In genomic region chr11:110145421-110145820, GRCm38 (mm10) we compare ENCODE assay signal across 18 mouse cellular contexts. TPM values are rescaled to one million over a fixed set of nuclear protein-coding genes. Genes with fewer than 3 reads are reported as not detected.
DNase-seq lines count a peak whose midpoint lies in the region; ATAC-seq and TF ChIP-seq lines count a peak whose summit lies in the region.
"Had no signal": no experiment of that assay in that cellular context is flagged by ENCODE, and none has a peak within 500 bp of the region (broad histone marks: within the 10 kb centered on the region; RNA-seq: fewer than 3 reads in every experiment).

No protein-coding gene starts in this region.

- DNase-seq in cerebellum, adult 9-10 months, result peak; percentile 37
- DNase-seq in layer of hippocampus, adult 8-10 months (ENCODE audit: low spot score in 2 of 2), result peak; percentile 6 to 7
- no peak for DNase-seq in layer of hippocampus, adult 2 months (ENCODE audit: low spot score in 2 of 2)
- DNase-seq in CH12.LX (ENCODE audit: extremely low read depth), result no peak
- DNase-seq in cerebellum, postnatal 25 days, result peak; percentile 7 to 20
- DNase-seq in gastrocnemius, adult 2 months, result no peak
- DNase-seq in neural tube, embryonic 10.5 days (ENCODE audit: extremely low spot score, low spot score), result no peak
- DNase-seq: adrenal gland, adult 8-10 months; spleen, adult 18-20 months had no signal

- H3K27ac ChIP-seq in layer of hippocampus, adult 2 months, result no peak overlapping the region
- no peak overlapping the region for H3K27ac ChIP-seq in CH12.LX (ENCODE audit: insufficient read depth, low read depth)
- no peak overlapping the region for H3K27ac ChIP-seq in gastrocnemius, adult 2 months
- H3K27ac ChIP-seq: embryonic facial prominence, embryonic 10.5 days; hindbrain, embryonic 10.5 days; intestine, embryonic 15.5 days; left cerebral cortex, adult 2 months; limb, embryonic 13.5 days; neural tube, embryonic 15.5 days had no signal

- H3K4me3 ChIP-seq in layer of hippocampus, adult 2 months, result no peak overlapping the region
- H3K4me3 ChIP-seq in CH12.LX (replicated peaks in 1 of 3; ENCODE audit: low read depth in 2 of 3, low read length in 2 of 3, poor library complexity in 1 of 3), result no peak overlapping the region
- no peak overlapping the region for H3K4me3 ChIP-seq in gastrocnemius, adult 2 months
- H3K4me3 ChIP-seq: embryonic facial prominence, embryonic 10.5 days; hindbrain, embryonic 10.5 days; intestine, embryonic 15.5 days; left cerebral cortex, adult 2 months; limb, embryonic 13.5 days; megakaryocyte, embryonic 14.5 days; neural tube, embryonic 15.5 days had no signal

- no peak for TF ChIP-seq CTCF in layer of hippocampus, adult 2 months (conservative IDR thresholded peaks at IDR 0.05)
- TF ChIP-seq CTCF in CH12.LX (conservative IDR thresholded peaks at IDR 0.05 in 1 of 2, IDR thresholded peaks at IDR 0.05 in 1 of 2; ENCODE audit: low read depth in 2 of 2, low read length in 2 of 2), result no peak
- no peak for TF ChIP-seq CTCF in gastrocnemius, adult 2 months (IDR thresholded peaks at IDR 0.05)

- dilution Hi-C loops in CH12.LX (cut with MboI; ENCODE audit: extremely low pct_ligation_motif_present, extremely low pct_unique_long_range_greater_than_20kb, low sequenced_read_pairs), result no loop called here

- H3K4me2 ChIP-seq in CH12.LX (ENCODE audit: insufficient read depth, low read depth, poor library complexity, severe bottlenecking), result peak overlapping the region; percentile 2
- H3K4me2 ChIP-seq: intestine, embryonic 15.5 days; limb, embryonic 13.5 days; neural tube, embryonic 15.5 days had no signal

- in situ Hi-C loops in CH12.LX (cut with MboI; ENCODE audit: low pct_ligation_motif_present, low pct_unique_long_range_greater_than_20kb, low sequenced_read_pairs), result no loop called here

- intact Hi-C loops in gastrocnemius, adult 2 months (cut with DNase I), result no loop called here

- H3K27me3 ChIP-seq in CH12.LX (replicated peaks), result no peaks in the 10 kb centered on the region
- H3K27me3 ChIP-seq: intestine, embryonic 15.5 days; limb, embryonic 13.5 days; megakaryocyte, embryonic 14.5 days; neural tube, embryonic 15.5 days had no signal

- H3K79me2 ChIP-seq in CH12.LX (replicated peaks; ENCODE audit: control insufficient read depth, extremely low read depth, insufficient read depth, poor library complexity, severe bottlenecking), result no peaks in the 10 kb centered on the region

- TF ChIP-seq RAD21 in CH12.LX (IDR thresholded peaks at IDR 0.05; ENCODE audit: low read depth, low read length), result no peak

- H3K4me1 ChIP-seq in CH12.LX (ENCODE audit: control insufficient read depth in 1 of 2, insufficient read depth in 2 of 2), result peaks cover 4 to 15% of the 10 kb centered on the region in 2 experiments; a peak in 3 of 4 replicates
- H3K4me1 ChIP-seq: embryonic facial prominence, embryonic 10.5 days; hindbrain, embryonic 10.5 days; intestine, embryonic 15.5 days; limb, embryonic 13.5 days; megakaryocyte, embryonic 14.5 days; neural tube, embryonic 15.5 days had no signal

- ATAC-seq in cerebellum, adult (ENCODE audit: insufficient number of reproducible peaks, low FRiP score, low TSS enrichment), result no peak
- ATAC-seq: intestine, embryonic 15.5 days had no signal

- TF ChIP-seq POLR2A in CH12.LX (IDR thresholded peaks at IDR 0.05; ENCODE audit: low read depth, low read length), result no peak

- peak; percentile 18; the same call in 1 of the 2 replicates for TF ChIP-seq EP300 in CH12.LX (IDR thresholded peaks at IDR 0.05; ENCODE audit: low read length)

- no peak overlapping the region for H3K9ac ChIP-seq in CH12.LX (ENCODE audit: insufficient read depth, low read depth)
- H3K9ac ChIP-seq: intestine, embryonic 15.5 days; limb, embryonic 13.5 days; neural tube, embryonic 15.5 days had no signal

- no peaks in the 10 kb centered on the region for H3K9me3 ChIP-seq in CH12.LX (replicated peaks; ENCODE audit: low read length)
- H3K9me3 ChIP-seq: embryonic facial prominence, embryonic 10.5 days; hindbrain, embryonic 10.5 days; intestine, embryonic 15.5 days; limb, embryonic 13.5 days; neural tube, embryonic 15.5 days had no signal

- H3K36me3 ChIP-seq in CH12.LX (replicated peaks in 1 of 2; ENCODE audit: control insufficient read depth in 1 of 2, insufficient read depth in 1 of 2, low read length in 1 of 2), result no peaks in the 10 kb centered on the region
- H3K36me3 ChIP-seq: embryonic facial prominence, embryonic 10.5 days; hindbrain, embryonic 10.5 days; intestine, embryonic 15.5 days; limb, embryonic 13.5 days; neural tube, embryonic 15.5 days had no signal

TF ChIP-seq in CH12.LX, 34 proteins besides CTCF, POLR2A, EP300 and RAD21:
- TF ChIP-seq RCOR1 (conservative IDR thresholded peaks at IDR 0.05; ENCODE audit: low read depth, low read length) (no peak), ZMIZ1 (IDR thresholded peaks at IDR 0.05; ENCODE audit: low read depth, low read length) (no peak), MYC (IDR thresholded peaks at IDR 0.05; ENCODE audit: low read depth, low read length) (0 out of 2 replicates have a peak, but pooled peaks have one; percentile 21)
TF ChIP-seq in CH12.LX: peak in this region for 1.

RNA-seq across cellular contexts. Expression of gene Abca9, which starts 22.6 kb away (rescaled TPM):
- total RNA-seq in layer of hippocampus, adult 8-10 months (2022), result 10 to 100 TPM in 2 of 4 experiments, 1 to 10 TPM in 2; 7.1 to 17.0 (median 10.4) TPM
- 1 to 10 TPM; 5.6 to 7.1 TPM for total RNA-seq in layer of hippocampus, adult 2 months (2021)
- total RNA-seq in CH12.LX (2012; rRNA removed) (0.08 and 0.13 TPM in 2 replicates), CH12.LX (2014; rRNA removed) (0.12 and 0.18 TPM in 2 replicates)
- polyA plus RNA-seq in CH12.LX (2012; ENCODE audit: insufficient read length, low read depth), result 0.13 and 0.16 TPM in 2 replicates
- total RNA-seq in gastrocnemius, adult 2 months (2021), result 10 to 100 TPM in 1 of 2 experiments, 1 to 10 TPM in 1; 7.4 to 13.2 TPM

RNA-seq across cellular contexts. Expression of gene Abca8a, which starts 49.6 kb away (rescaled TPM):
- 10 to 100 TPM in 2 of 4 experiments, 1 to 10 TPM in 2; 7.5 to 17.7 (median 12.2) TPM for total RNA-seq in layer of hippocampus, adult 8-10 months (2022)
- 1 to 10 TPM; 3.3 to 5.0 TPM for total RNA-seq in layer of hippocampus, adult 2 months (2021)
- total RNA-seq in CH12.LX (2012; rRNA removed) (0.08 TPM in 1 of 2 replicates, not detected in the other), CH12.LX (2014; rRNA removed) (0.07 TPM in 1 of 2 replicates, not detected in the other)
- 0.05 TPM in 1 of 2 replicates, not detected in the other for polyA plus RNA-seq in CH12.LX (2012; ENCODE audit: insufficient read length, low read depth)
- total RNA-seq in gastrocnemius, adult 2 months (2021), result 10 to 100 TPM; 37.7 to 44.9 TPM
- total RNA-seq: monocyte, adult 5-6 weeks had no signal
- polyA plus RNA-seq: embryonic facial prominence, embryonic 10.5 days; hindbrain, embryonic 10.5 days had no signal

Comparison
In these comparisons a context has a peak if more than half of its experiments do, and no peak if none do; other contexts are left out.
1. DNase-seq: peak in cerebellum, adult 9-10 months (single experiment), layer of hippocampus, adult 8-10 months (2 of 2) and cerebellum, postnatal 25 days (2 of 2); none in layer of hippocampus, adult 2 months (0 of 2), CH12.LX (single experiment), gastrocnemius, adult 2 months (single experiment) and neural tube, embryonic 10.5 days (single experiment).
2. RNA of gene Abca9, which starts 22.6 kb away (total RNA-seq): 7.4 to 13.2 TPM in gastrocnemius, adult 2 months, 7.1 to 17.0 TPM in layer of hippocampus, adult 8-10 months and 5.6 to 7.1 TPM in layer of hippocampus, adult 2 months; 0.08 to 0.18 TPM in CH12.LX; every median in the first group is over 4 times any median in the second.